Mouse (Mus musculus) kidney, postnatal 10 days (tissue): Measurements from ENCODE around the gene Glyr1.

Experiments used
- DNase-seq: peaks from one replicate; pipeline ENCODE4 v3.0.0; 2021; ENCODE audit warnings: mixed read lengths

Gene Glyr1

DNA sequence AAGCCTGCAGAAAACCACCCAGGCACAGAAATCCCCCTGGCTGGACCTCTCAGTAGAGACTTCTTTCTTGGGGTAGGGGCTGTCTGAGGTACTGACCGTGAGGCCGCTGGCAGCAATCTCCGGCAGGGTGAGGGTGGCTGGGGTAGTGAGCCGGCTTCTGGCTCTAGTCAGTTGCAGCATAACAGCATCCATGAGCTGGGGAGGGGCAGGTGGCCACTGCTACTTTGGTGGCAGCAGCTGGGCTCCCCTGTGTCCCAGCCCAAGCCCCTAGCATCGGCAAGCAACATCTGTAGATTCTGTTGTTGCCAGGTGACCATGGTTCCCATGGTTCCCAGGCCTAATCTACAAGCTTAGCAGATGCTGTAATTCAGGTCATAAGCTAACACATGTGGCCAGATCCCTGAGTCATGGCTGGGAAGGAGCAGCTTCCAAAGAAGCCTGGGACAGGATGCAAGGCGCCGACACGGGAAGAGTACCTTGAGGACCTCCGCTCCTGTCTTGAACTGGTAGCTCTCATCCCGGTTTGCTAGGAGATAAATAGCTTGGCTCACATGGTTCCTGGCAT, 39.2 kb downstream of the Glyr1 start:
- no peak for DNase-seq

DNA sequence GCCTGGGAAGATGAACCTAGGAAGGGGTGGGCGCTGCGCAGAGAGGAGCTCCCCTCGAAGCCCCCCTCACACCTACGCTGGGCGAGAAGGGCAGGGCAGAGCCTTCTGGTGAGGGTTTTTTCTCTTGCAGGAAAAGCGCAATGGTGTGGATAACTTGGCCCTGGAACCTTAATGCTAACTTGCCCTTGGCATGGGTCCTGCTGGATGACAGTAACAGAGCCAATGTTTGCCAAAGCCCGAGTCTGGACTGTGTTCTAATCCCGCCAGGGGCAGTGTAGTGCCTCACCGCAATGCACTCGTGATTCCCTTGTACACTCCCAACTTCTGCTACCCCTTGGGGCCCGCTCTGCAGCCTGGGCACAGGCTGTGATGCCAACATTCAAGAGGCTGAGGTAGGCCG, 41.6 kb downstream of the Glyr1 start:
- DNase-seq: no peak

DNA sequence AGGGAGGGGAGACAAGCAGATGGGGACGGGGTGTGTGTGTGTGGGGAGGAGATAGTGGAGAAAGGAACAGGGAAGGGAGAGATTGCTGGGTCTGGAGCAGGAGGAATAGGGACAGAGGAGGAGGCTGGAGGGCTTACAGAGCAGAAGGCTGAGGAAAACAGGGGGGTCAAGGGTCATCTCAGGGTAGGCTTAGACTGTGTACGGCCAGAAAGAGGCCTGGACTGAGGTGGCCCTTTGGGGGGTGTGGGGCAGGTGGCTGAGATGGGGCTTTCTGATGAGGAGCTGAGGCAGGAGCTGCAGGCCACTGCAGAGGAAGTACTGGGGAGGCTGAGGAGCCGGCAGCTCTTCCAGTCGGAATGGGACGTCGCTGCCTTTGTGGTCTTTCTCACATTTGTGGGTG, 42.2 kb downstream of the Glyr1 start:
- DNase-seq: no peak

DNA sequence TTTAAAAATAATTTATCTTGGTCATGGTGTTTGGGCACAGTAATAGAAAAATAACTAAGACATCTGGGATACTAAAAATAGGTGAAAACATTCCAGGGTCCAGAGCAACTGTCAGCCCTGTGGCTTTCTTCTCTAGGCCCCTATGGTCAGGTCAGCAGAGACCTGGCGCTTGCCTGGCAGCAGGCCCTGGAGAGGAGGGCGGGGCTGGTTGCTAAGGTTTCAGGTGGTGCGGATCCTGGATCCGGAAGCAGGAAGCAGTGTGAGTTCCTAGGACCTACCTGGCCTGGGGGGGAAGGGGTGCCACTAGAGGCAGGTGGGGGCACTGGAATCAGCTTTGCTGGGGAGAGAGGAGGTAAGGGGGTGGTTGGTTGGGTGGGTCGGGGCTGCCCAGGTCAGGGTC, 42.6 kb downstream of the Glyr1 start, which contains the start of gene Smim22:
Gene Smim22 (plus strand): TSS at position 222 of the 400 bp plus-strand sequence.
- peak; percentile 82 for DNase-seq

DNA sequence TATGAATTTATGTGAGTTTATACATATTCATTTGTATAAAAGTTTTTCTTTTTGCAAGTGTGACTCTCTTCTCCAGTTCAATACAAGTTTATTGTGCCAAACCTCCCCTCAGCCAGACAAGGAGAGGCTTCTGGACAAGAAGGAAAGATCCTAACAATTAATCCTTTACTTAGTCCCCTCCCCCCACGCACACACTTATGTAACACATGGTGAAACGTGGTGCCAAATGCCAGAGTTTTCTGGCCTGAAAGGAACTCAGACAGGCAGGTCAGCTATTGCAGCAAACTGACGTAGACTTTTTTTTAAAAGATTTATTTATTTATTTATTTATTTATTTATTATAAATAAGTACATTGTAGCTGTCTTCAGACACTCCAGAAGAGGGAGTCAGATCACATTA, 49.1 kb downstream of the Glyr1 start:
- DNase-seq: no peak

DNA sequence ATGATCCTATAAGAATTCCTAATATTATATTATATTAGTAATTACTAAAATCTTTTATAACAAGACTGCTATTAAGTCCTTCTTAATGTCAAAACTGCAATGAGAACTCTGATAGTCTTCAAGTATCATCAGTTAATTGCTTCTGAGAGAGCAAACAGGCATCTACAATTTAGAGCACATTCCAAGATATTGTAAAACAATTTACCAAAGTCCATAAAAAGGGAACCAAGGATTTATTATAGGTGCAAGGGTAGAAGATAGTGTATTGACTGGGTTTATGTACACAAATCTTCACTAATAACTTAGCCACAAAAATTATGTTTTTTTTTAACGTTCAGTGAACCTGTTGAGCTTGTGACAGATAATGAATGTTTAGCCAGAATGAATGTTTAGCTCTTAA, 50.7 kb downstream of the Glyr1 start:
- no peak for DNase-seq

DNA sequence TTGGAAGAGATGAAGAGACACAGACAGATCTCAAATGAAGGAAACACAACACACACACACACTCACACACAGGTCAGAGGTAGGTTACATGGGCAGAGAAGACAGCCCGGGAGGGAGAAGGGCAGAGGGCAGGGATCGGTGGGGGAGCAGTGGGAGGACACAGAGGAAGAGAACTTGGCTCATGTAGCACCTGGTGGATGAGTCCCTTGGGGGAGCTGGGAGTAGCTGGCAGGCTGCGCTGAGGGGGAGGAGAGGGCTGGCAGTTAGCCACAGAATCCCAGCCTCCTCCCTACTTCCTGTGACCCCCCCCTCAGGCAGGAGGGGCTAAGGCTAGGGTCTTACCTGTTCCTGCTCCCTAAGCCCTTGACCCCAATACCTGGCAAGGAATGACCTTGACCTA, 52.1 kb downstream of the Glyr1 start, which contains the start of gene Sept12:
Gene Sept12 (minus strand): TSS at position 300 of the 400 bp plus-strand sequence.
- peak; percentile 40 for DNase-seq

DNA sequence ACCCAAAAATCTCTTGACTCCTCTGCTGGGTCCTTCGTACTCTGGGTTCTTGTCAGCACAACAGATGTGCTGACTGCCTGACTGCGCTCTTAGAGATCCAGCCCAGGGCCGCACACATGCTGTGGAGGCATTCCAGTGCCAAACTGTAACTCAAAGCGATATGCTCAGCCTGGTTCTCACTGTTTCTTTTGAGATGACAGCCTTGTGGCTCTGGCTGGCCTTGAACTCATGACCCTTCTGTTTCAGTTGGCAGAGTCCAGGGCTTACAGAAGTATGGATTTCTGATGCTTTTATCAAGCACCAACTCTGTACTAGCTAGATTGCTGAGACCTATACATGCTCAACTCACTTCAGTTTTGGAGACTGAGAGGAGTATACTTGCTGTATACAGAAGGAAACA, 56.4 kb downstream of the Glyr1 start:
- no peak for DNase-seq

DNA sequence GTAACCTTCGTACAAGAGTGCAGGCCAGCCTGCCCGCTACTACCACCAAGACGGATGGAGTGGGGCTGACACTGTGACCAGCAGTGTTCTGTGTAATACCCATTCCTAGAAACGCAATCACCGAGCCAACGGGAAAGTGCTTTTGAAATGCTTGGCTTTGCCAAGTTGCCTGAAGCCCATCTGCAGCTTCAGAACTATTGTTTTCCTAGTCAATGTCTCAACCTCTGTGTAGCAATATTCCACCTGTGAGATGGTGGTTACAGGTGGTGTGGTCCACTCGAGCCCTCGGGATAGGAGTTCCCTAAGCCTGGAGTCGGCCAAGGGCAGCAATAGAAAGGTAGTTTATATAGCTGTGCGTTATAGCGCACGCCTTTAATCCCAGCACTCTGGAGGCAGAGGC, 64.9 kb downstream of the Glyr1 start:
- no peak for DNase-seq

DNA sequence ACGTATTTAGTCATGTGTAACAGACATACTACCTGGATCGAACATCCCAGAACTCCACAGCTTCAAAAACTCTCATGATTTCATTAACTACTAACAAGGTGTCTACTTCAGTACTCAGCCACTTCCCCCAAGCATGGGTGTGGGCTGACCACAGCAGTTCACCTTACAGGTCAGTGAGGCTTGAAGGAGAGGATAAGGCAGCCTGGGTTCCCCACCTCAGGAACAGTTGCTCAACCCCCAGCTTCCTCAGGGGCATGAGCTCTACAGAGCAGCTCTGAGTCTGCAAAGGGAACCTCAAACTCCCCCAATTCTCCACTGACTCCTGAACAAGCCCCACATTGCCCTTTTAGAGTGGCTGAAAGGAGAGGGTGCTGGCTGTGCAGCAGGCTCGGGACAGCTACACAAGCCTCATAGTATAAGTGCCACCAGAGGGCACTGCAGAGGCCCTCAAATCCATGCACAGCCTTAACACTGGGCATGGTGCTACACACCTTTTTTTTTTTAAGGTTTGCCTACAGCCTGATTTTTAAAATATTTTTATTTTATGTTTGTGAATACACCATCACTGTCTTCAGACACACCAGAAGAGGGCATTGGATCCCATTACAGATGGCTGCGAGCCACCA, 69.8 kb downstream of the Glyr1 start:
- peak; percentile 58 for DNase-seq

DNA sequence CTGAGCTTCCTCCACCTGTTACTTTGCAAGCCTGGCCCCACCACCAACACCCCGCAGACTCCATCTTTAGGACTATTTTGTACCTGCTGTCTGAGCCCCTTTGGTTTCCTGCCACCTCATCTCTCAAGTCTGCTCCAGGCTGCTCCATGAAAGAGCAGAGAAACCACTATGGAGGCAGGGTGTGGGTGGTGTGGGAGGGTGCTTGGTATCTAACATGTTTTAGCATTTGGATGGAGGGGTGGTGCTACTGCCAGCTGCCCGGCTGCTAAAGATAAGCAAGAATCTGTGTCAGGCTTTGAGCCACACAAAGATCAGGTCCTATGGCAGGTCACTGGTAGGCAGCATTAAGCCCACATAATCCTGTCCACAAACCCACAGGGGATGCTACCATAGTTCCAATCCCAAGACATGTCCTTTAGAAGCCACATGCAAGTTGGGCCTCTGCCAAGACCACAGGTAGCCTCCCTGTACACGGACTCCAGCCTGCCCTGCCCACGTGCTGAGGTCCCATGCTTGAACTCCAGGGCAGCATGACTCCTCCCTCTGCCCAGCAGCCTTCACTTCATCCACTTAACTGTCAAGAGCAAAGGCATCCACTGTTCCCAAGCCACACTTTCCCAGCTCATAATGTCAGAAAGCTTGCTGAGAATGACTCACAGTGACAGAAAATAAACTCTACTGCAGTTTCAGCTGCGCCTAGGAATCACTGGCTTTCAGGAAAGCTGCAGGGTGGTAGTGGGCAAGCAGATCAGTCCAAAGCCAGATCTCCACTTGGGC, 71.2 kb downstream of the Glyr1 start:
- DNase-seq: peak; percentile 47

DNA sequence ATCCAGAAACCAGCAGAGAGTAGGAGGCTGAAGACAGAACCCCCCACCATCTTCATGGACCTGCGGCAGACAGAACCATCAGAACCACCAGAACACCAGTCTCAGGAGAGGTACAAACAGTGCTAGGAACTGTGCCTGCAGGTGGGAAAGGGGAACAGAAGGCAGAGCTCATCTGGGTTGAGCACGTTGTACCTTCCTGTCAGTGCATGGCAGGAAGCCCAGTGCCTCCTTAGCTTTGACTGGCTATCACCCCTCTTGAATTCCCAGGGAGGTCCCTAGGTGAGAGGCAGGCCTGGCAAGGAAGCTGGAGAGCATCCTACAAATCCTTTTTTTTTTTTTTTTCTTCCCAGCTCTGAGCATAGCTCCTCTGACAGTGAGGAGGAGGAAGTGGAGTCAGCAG, 73.5 kb downstream of the Glyr1 start:
- DNase-seq: peak; percentile 3

DNA sequence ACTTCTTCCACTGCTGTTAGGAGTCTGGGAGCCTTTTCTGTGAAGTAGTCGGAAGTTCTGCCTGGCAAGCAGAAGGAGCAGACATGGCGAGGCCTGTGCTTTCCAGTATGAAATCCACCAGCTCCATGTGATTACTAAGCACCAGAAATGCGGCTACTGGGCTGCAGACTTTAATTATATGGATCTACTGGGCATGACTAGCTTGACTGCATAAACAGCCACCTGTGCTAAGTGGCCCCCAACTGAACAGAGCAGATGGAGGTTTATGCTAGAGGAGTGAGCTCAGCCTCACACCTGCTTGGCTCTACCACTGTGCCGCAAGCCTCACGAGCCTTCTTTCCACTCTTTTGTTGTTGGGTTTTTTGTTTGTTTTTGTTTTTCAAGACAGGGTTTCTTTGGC, 75.1 kb downstream of the Glyr1 start:
- DNase-seq: peak; percentile 1

DNA sequence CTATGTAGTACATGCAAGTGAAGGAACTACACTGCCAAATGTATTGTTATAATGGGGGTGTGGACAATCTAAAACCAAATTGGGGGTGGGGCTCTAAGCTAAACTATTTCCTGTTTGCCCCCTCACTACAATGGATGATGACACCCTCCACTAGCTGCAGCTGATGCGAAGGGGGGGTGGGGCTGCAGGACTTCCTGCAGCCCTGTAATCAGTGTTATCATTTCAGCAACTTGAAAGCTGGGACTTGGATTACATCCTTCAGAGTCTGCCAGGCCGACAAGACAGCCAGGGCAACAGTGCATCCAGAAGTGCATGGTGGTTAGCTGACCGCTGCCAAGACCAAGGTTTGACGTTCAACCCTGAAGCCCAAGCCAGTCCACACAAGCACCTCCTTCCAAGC, 78.0 kb downstream of the Glyr1 start:
- peak; percentile 56 for DNase-seq

DNA sequence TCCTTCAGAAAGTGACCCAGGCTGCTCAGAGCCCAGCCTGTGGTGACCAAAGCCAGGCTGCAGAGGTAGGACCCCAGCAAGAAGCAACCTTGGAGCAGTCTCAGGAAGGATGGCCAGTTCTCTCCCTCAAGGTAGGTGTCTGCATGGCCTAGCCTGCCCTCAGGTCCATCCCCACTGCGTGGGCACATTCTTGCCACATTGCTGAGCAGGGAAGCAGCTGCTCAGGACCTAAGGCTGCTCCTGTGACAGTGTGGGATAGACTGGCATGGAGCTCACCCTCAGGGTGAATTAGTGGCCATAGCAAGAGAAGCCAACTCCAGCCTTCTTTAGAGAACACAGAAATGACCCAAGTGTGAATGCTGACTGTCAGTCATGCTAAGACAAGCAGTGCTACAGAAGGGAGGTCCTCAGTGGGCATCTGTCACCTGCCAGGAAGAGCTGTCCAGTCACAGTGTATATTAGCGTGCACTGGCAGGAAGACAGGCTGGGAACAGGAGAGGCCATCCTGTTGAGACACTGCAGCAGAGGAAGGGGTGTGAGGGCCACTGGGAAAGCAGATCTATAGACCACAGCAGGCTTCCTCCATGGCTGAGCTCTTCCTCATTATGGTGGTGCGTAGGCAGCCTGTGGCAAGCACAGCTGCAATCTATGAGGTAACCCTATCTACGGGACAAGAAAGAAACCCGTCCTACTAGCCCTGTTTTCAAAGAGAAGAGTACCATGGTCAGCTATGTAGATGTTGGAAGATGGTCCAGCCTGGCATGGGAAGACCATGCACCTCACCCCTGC, 80.4 kb downstream of the Glyr1 start:
- peak; percentile 6 for DNase-seq

DNA sequence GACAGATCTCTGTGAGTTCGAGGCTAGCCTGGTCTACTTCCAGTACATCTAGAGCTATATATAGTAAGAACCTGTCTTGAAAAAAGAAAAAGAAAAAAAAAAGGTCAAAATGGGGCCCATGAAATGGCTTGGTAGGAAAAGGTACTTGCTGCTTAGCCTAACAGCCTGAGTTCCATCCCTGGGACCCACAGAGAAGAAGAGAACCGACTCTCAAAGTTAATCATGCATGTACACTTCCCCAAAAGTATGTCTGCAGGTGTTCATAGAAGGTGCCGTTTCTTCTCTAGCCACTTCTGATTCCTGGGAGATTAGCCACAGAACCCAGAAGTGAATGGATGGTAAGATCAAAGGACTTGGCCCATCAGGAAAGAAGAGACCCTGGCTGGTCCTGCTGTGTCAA, 81.2 kb downstream of the Glyr1 start:
- DNase-seq: no peak

DNA sequence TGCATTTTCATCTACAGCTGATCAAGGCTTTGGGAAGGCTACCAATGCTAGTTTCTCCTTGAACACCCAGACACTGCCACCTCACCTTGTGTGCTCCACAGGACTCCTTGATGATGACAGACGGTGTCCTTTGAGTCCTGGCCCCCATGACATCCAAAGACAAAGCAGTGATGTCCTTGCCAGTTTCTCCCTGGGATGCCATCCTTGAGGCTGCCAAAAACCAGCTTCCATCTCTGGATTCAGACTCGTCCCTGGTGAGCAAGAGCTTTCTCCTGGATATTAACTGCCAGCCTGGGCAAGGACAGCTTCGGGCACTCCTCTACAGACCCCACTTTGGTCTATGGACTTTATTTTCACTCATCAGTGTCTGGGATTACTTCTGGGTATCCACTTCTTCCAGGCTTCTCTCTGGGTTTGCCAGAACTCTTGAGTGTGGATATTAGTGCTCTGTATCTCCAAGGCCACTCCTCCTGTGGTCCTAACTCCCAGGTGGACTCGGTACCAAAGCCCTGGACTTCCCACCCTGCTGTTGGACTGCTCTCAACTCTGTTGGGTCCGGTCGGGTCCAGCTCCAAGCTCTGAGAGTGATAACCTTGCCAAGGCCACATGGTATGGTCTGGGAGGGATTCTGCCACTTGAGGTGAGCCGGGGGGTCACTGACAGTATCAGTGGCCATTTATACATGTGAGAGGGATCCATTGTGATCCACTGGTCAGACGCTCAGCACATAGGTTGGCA, 84.1 kb downstream of the Glyr1 start:
- no peak for DNase-seq

DNA sequence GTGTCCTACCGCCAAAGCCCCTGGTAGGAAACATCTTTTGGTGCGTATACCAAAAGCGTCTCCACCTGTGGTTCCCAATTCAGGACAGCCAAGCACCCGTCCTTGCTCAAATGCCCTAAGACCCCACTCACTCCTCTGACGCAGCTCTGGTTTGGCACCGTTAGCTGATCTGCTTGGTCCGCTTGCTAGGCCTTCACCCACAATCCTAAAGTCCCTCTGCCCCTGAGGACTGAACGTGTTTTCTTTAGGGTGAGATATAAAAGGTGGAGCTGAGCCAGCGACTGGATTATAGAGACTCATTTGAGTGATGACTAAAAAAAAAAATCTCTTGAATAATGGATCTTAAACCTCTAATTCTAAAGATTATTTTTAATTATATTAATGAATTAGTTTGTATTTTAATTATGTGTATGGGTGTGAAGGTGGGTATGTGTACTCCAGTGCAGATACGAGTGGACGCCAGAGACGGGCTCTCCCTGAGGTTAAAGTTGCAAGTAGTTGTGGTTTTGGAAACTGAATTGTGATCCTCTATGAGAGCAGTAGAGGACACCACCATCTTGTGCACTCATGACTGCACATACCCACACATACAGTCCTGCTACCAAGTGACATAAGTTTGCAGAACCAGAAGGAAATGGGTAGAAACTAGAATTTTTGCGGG, 84.8 kb downstream of the Glyr1 start:
- DNase-seq: no peak
